14 mouse cellular contexts compared by ENCODE assay signal in genomic region chr1:51893521-51894355, GRCm38 (mm10). TPM values are rescaled to one million over a fixed set of nuclear protein-coding genes. Genes with fewer than 3 reads are reported as not detected.
DNase-seq lines count a peak whose midpoint lies in the region; ATAC-seq and TF ChIP-seq lines count a peak whose summit lies in the region.
"Had no signal": no experiment of that assay in that cellular context is flagged by ENCODE, and none has a peak within 500 bp of the region (broad histone marks: within the 10 kb centered on the region; RNA-seq: fewer than 3 reads in every experiment).

No protein-coding gene starts in this region.

- no peak for TF ChIP-seq POLR2A in lung, adult 2 months (IDR thresholded peaks at IDR 0.05; ENCODE audit: borderline replicate concordance, extremely low read depth, low read depth, low read length)
- no peak for TF ChIP-seq POLR2A in limb, embryonic 14.5 days (IDR thresholded peaks at IDR 0.05; ENCODE audit: borderline replicate concordance, extremely low read depth, insufficient read depth, insufficient read length)

- H3K4me1 ChIP-seq in lung, embryonic 14.5 days (ENCODE audit: insufficient read depth), result peaks cover 43% of the 10 kb centered on the region
- H3K4me1 ChIP-seq in lung, adult 2 months (ENCODE audit: control insufficient read depth, insufficient read depth, low read length), result peaks cover 47% of the 10 kb centered on the region
- H3K4me1 ChIP-seq in limb, embryonic 14.5 days (ENCODE audit: control insufficient read depth, insufficient read depth, low read length), result peaks cover 46% of the 10 kb centered on the region

- peak overlapping the region; percentile 54 for H3K27ac ChIP-seq in lung, embryonic 14.5 days (ENCODE audit: low read depth)
- peak overlapping the region; percentile 61 for H3K27ac ChIP-seq in limb, embryonic 14.5 days (replicated peaks; ENCODE audit: low read depth, low read length)
- H3K27ac ChIP-seq: hindbrain, embryonic 14.5 days; midbrain, embryonic 10.5 days had no signal

- H3K4me3 ChIP-seq in lung, embryonic 14.5 days (ENCODE audit: low read depth, low read length), result no peak overlapping the region
- H3K4me3 ChIP-seq in lung, adult 2 months (replicated peaks; ENCODE audit: extremely low read depth, low read depth, low read length), result no peak overlapping the region
- H3K4me3 ChIP-seq in limb, embryonic 14.5 days (replicated peaks; ENCODE audit: low read length), result no peak overlapping the region
- H3K4me3 ChIP-seq: midbrain, embryonic 10.5 days had no signal

- intact Hi-C loops in heart, postnatal 25 days (cut with DNase I), result no loop called here
- intact Hi-C loops in left cerebral cortex, postnatal 14 days (cut with DNase I), result no loop called here

- H3K36me3 ChIP-seq in lung, embryonic 14.5 days (ENCODE audit: insufficient read depth), result peaks cover 3% of the 10 kb centered on the region; the same call in 1 of the 2 replicates
- H3K36me3 ChIP-seq in limb, embryonic 14.5 days (ENCODE audit: control insufficient read depth, insufficient read depth, low read length), result no peaks in the 10 kb centered on the region

- no peaks in the 10 kb centered on the region for H3K9me3 ChIP-seq in lung, embryonic 14.5 days (ENCODE audit: low read depth, low read length)
- no peaks in the 10 kb centered on the region for H3K9me3 ChIP-seq in limb, embryonic 14.5 days (ENCODE audit: control insufficient read depth, low read length)
- H3K9me3 ChIP-seq: midbrain, embryonic 10.5 days had no signal

- H3K27me3 ChIP-seq in lung, embryonic 14.5 days (ENCODE audit: insufficient read depth, low read length), result no peaks in the 10 kb centered on the region
- no peaks in the 10 kb centered on the region for H3K27me3 ChIP-seq in limb, embryonic 14.5 days (ENCODE audit: control insufficient read depth, insufficient read depth, low read length)

- DNase-seq in lung, embryonic 14.5 days, result peak; percentile 46
- no peak for DNase-seq in lung, adult 2 months
- DNase-seq in heart, postnatal 25 days (ENCODE audit: low spot score), result peak; percentile 13
- peak; percentile 88 for DNase-seq in limb, embryonic 14.5 days (ENCODE audit: low spot score)
- no peak for DNase-seq in urinary bladder, postnatal 36 days (ENCODE audit: low spot score in 2 of 2)
- no peak for DNase-seq in right cerebral cortex, postnatal 14 days
- DNase-seq in left cerebral cortex, postnatal 14 days (ENCODE audit: low spot score in 2 of 2), result no peak
- DNase-seq: adrenal gland, adult 8-10 months; gastrocnemius, postnatal 14 days; left cerebral cortex, postnatal 4 days; right cerebral cortex, adult 18-20 months had no signal

- no peak for ATAC-seq in lung, embryonic 14.5 days (ENCODE audit: insufficient read depth)
- peak; percentile 80 for ATAC-seq in limb, embryonic 14.5 days (ENCODE audit: low FRiP score, low read depth)
- ATAC-seq: forebrain, embryonic 16.5 days had no signal

- no peak for TF ChIP-seq CTCF in lung, embryonic 14.5 days (IDR thresholded peaks at IDR 0.05; ENCODE audit: low read depth)
- TF ChIP-seq CTCF in lung, adult 2 months (IDR thresholded peaks at IDR 0.05; ENCODE audit: insufficient read depth, low read length), result no peak

- H3K4me2 ChIP-seq in lung, embryonic 14.5 days, result peak overlapping the region; percentile 29
- 0 out of 2 replicates have a peak overlapping the region, but pooled peaks have one; percentile 18 for H3K4me2 ChIP-seq in limb, embryonic 14.5 days (replicated peaks; ENCODE audit: low read depth, low read length, severe bottlenecking)
- H3K4me2 ChIP-seq: hindbrain, embryonic 14.5 days had no signal

- 40% methylated on average over 16 of the region's 16 CpGs for WGBS in lung, embryonic 14.5 days
- WGBS in lung, adult 2 months, result 29% methylated on average over 16 of the region's 16 CpGs
- WGBS in limb, embryonic 14.5 days, result 35% methylated on average over 16 of the region's 16 CpGs

- no peak overlapping the region for H3K9ac ChIP-seq in lung, embryonic 14.5 days
- no peak overlapping the region for H3K9ac ChIP-seq in limb, embryonic 14.5 days (ENCODE audit: low read depth, low read length, severe bottlenecking)
- H3K9ac ChIP-seq: hindbrain, embryonic 14.5 days had no signal

RNA-seq across cellular contexts. Expression of gene Myo1b, which starts 22.1 kb away (rescaled TPM):
- 117 and 118 TPM in 2 replicates for polyA plus RNA-seq in lung, embryonic 14.5 days (2014; fragmentation: Nextera tagmentation; extraction: Ambion mirVana)
- polyA plus RNA-seq in lung, adult 2 months (2012; rRNA removed), result 32.9 and 54.1 TPM in 2 replicates
- 10 to 100 TPM; 27.7 to 30.4 TPM for total RNA-seq in heart, postnatal 25 days (2021)
- 47.8 and 53.5 TPM in 2 replicates for polyA plus RNA-seq in limb, embryonic 14.5 days (2012; rRNA removed)
- polyA plus RNA-seq in limb, embryonic 14.5 days (2014; fragmentation: Nextera tagmentation; extraction: Ambion mirVana), result 107 and 113 TPM in 2 replicates
- total RNA-seq in left cerebral cortex, postnatal 14 days (2021), result 10 to 100 TPM; 45.2 to 48.1 TPM

Comparison
In these comparisons a context has a peak if more than half of its experiments do, and no peak if none do; other contexts are left out.
1. DNase-seq: peak in lung, embryonic 14.5 days (single experiment), heart, postnatal 25 days (single experiment) and limb, embryonic 14.5 days (single experiment); none in lung, adult 2 months (single experiment), urinary bladder, postnatal 36 days (0 of 2), right cerebral cortex, postnatal 14 days (single experiment) and left cerebral cortex, postnatal 14 days (0 of 2).